Mouse (Mus musculus) C2C12 (cell line): Measurements from ENCODE around the gene Zc3h10. TPM values are rescaled to one million over a fixed set of nuclear protein-coding genes. Genes with fewer than 3 reads are reported as not detected.
"Not testable (repeated sequence)": the region's sequence is repeated elsewhere in the genome, so short reads cannot be mapped to it uniquely, and the experiment has no call there.

ENCODE experiments used
- H3K27me3 ChIP-seq: one replicate; pipeline ENCODE4 v1.6.1; 2011; ENCODE audit not compliant: control insufficient read depth, insufficient read depth, insufficient read length
- H3K36me3 ChIP-seq: one replicate; pipeline ENCODE4 v1.6.1; 2011; ENCODE audit not compliant: control insufficient read depth, insufficient read depth
- H3K4me3 ChIP-seq: one replicate; pipeline ENCODE4 v1.5.1; 2011; ENCODE audit warnings: mild to moderate bottlenecking, control low read depth; ENCODE audit not compliant: poor library complexity, insufficient read depth, severe bottlenecking
- H3K79me2 ChIP-seq: one replicate; pipeline ENCODE4 v1.6.1; 2011; ENCODE audit not compliant: control insufficient read depth, insufficient read depth
- H3K79me3 ChIP-seq: one replicate; pipeline ENCODE4 v1.6.1; 2011; ENCODE audit warnings: low read depth, control low read depth
- H3ac ChIP-seq: one replicate; pipeline ENCODE3; 2011; ENCODE audit warnings: low read depth; ENCODE audit not compliant: control insufficient read depth, insufficient read length
- CEBPB ChIP-seq: IDR thresholded peaks from one replicate; pipeline ENCODE4 v1.6.1; 2011; ENCODE audit warnings: low read depth, mild to moderate bottlenecking, control low read depth, moderate library complexity
- CTCF ChIP-seq: IDR thresholded peaks from one replicate; pipeline ENCODE4 v1.5.1; 2011; ENCODE audit not compliant: control insufficient read depth, insufficient read depth, insufficient read length
- FOSL1 ChIP-seq: IDR thresholded peaks from one replicate; pipeline ENCODE4 v1.8.0; 2011; ENCODE audit warnings: mild to moderate bottlenecking, low read length; ENCODE audit not compliant: poor library complexity, insufficient read depth, severe bottlenecking
- MAX ChIP-seq: IDR thresholded peaks from one replicate; pipeline ENCODE4 v1.6.1; 2011; ENCODE audit warnings: mild to moderate bottlenecking, control low read depth
- MYOD1 ChIP-seq: IDR thresholded peaks from one replicate; pipeline ENCODE4 v1.6.1; 2011; ENCODE audit warnings: low read depth; ENCODE audit not compliant: control insufficient read depth, insufficient read length
- MYOG ChIP-seq: IDR thresholded peaks from one replicate; pipeline ENCODE4 v1.6.1; 2011; ENCODE audit not compliant: control insufficient read depth, insufficient read length; ENCODE audit errors: extremely low read depth
- USF1 ChIP-seq: IDR thresholded peaks from one replicate; pipeline ENCODE4 v1.6.1; 2011; ENCODE audit warnings: low read depth, mild to moderate bottlenecking, control low read depth, moderate library complexity
- polyA plus RNA-seq: library from polyadenylated mRNA; unstranded; fragments of >200 nt; fragmentation: generic; extraction: Trizol; gene quantifications from one replicate; pipeline ENCODE4 v1.2.1, GENCODE M21; 2012; ENCODE audit warnings: missing spikeins

The Zc3h10 gene
- polyA plus RNA-seq, 1 experiment = 13.0 TPM

- Histone ChIP-seq H3K27me3 (no peaks in the 10 kb centered on the region), H3K79me2 (peaks cover 60% of the 10 kb centered on the region), H3ac (no peak overlapping the region), H3K79me3 (peaks cover 40% of the 10 kb centered on the region), H3K36me3 (peaks cover 23% of the 10 kb centered on the region), H3K4me3 (peak overlapping the region; percentile 97)
- TF ChIP-seq MYOG (no peak), CTCF (no peak), FOSL1 (no peak), CEBPB (no peak), USF1 (no peak), MYOD1 (no peak), MAX (no peak)
Measured at GRCm38 (mm10) chr10:128495270-128495669, 52.3 kb downstream of the Zc3h10 start.

- Histone ChIP-seq H3K4me3 (peak overlapping the region; percentile 97), H3K79me2 (peaks cover 61% of the 10 kb centered on the region), H3ac (peak overlapping the region; percentile 94), H3K79me3 (peaks cover 40% of the 10 kb centered on the region), H3K36me3 (peaks cover 28% of the 10 kb centered on the region), H3K27me3 (no peaks in the 10 kb centered on the region)
- TF ChIP-seq USF1 (no peak), MYOG (no peak), CEBPB (no peak), CTCF (no peak), MAX (no peak), FOSL1 (no peak), MYOD1 (no peak)
Measured at GRCm38 (mm10) chr10:128494667-128495245, 52.8 kb downstream of the Zc3h10 start.

- peak within 1 kb of the TSS; percentile 94 for H3ac ChIP-seq
- peaks cover 40% of the 10 kb centered on the region for H3K79me3 ChIP-seq
- H3K79me2 ChIP-seq = peaks cover 61% of the 10 kb centered on the region
- H3K27me3 ChIP-seq = no peaks in the 10 kb centered on the region
- peak within 1 kb of the TSS; percentile 97 for H3K4me3 ChIP-seq
- peaks cover 35% of the 10 kb centered on the region for H3K36me3 ChIP-seq
- TF ChIP-seq FOSL1 (no peak), MYOD1 (no peak), CTCF (peak; percentile 63), MAX (no peak), MYOG (no peak)
Measured at GRCm38 (mm10) chr10:128493695-128494666, 53.6 kb downstream of the Zc3h10 start, which contains the start of gene Myl6. TSS of gene Myl6 (minus strand) at chr10:128494145.

- TF ChIP-seq MYOG (no peak), USF1 (no peak), CEBPB (no peak), MYOD1 (no peak), MAX (no peak), FOSL1 (no peak), CTCF (no peak)
- H3K4me3 ChIP-seq = peak overlapping the region; percentile 97
- peaks cover 42% of the 10 kb centered on the region for H3K36me3 ChIP-seq
- peak overlapping the region; percentile 79 for H3ac ChIP-seq
- peaks cover 40% of the 10 kb centered on the region for H3K79me3 ChIP-seq
- H3K27me3 ChIP-seq = no peaks in the 10 kb centered on the region
- H3K79me2 ChIP-seq = peaks cover 61% of the 10 kb centered on the region
Measured at GRCm38 (mm10) chr10:128493319-128493694, 54.3 kb downstream of the Zc3h10 start.

- Histone ChIP-seq H3ac (peak overlapping the region; percentile 79), H3K79me3 (peaks cover 40% of the 10 kb centered on the region), H3K4me3 (peak overlapping the region; percentile 97), H3K36me3 (peaks cover 44% of the 10 kb centered on the region), H3K79me2 (peaks cover 61% of the 10 kb centered on the region), H3K27me3 (no peaks in the 10 kb centered on the region)
- no peak for TF ChIP-seq MAX
- TF ChIP-seq CEBPB = no peak
- no peak for TF ChIP-seq FOSL1
- TF ChIP-seq MYOG = no peak
- no peak for TF ChIP-seq MYOD1
- TF ChIP-seq USF1 = no peak
- TF ChIP-seq CTCF = no peak
Measured at GRCm38 (mm10) chr10:128492633-128493311, 54.8 kb downstream of the Zc3h10 start.

GRCm38 (mm10) chr10:128492051-128492450 lies 55.5 kb downstream of the Zc3h10 start:
- H3K79me3 ChIP-seq = peaks cover 40% of the 10 kb centered on the region
- peaks cover 50% of the 10 kb centered on the region for H3K36me3 ChIP-seq
- H3K79me2 ChIP-seq = peaks cover 61% of the 10 kb centered on the region
- H3K4me3 ChIP-seq = peak overlapping the region; percentile 97
- H3ac ChIP-seq = peak overlapping the region; percentile 79
- H3K27me3 ChIP-seq = not testable (repeated sequence)
